Mouse (Mus musculus): ENCODE results near the gene Npas1. TPM values are rescaled to one million over a fixed set of nuclear protein-coding genes. Genes with fewer than 3 reads are reported as not detected.

The Npas1 gene
- polyA plus RNA-seq, 1 experiment from 2014 or later = 0.16 TPM

DNA sequence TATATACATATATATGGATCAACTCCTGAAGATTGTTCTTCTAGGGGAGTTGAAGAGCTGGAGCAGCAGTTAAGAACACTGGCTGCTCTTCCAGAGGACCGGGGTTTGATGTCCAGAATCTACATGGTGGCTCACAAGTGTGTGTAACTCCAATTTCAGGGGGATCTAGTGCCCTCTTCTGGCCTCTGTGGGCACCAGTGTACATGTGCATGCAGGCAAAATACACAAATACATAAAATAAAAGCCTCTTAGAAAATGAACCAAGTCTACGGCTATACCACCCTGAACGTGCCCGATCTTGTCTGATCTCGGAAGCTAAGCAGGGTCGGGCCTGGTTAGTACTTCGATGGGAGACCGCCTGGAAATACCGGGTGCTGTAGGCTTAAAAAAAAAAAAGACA lies 6.0 kb downstream of the Npas1 start:
- H3K4me2 ChIP-seq = no peak overlapping the region
- no peak for ATAC-seq (ENCODE audit: low read depth)
- no peaks in the 10 kb centered on the region for H3K36me3 ChIP-seq
- peaks cover 88% of the 10 kb centered on the region for H3K27me3 ChIP-seq
- no peak for DNase-seq
- peaks cover 21% of the 10 kb centered on the region for H3K4me1 ChIP-seq (replicated peaks)
- WGBS (ENCODE audit: insufficient replicate concordance) = 20% methylated on average over 9 of the region's 9 CpGs
- H3K27ac ChIP-seq = no peak overlapping the region
- H3K9me3 ChIP-seq (replicated peaks) = no peaks in the 10 kb centered on the region
- H3K9ac ChIP-seq = no peak overlapping the region
- no peak overlapping the region for H3K4me3 ChIP-seq (replicated peaks)

DNA sequence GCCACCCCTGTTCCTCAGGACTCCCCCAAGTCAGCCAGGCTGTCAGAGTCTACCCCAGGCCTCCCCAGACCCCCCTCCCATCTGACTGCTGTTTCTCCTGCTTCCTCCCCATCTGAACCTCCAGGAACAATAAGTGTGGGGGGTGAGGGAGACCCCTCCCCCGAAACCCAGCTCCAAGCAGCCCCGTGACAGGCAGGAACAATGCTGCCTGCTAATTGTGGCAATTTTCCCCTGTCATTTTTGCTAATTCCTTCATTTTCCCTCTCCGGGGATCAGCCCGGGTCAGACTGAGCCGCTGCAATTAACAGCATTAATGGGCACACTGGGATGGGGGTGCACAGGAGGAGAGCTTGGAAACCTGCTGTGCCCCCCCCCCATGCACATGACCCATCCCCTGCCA lies 9.4 kb downstream of the Npas1 start:
- Histone ChIP-seq H3K4me2 (no peak overlapping the region), H3K9me3 (replicated peaks) (no peaks in the 10 kb centered on the region), H3K4me3 (replicated peaks) (no peak overlapping the region), H3K27me3 (peaks cover 61% of the 10 kb centered on the region), H3K36me3 (no peaks in the 10 kb centered on the region), H3K4me1 (replicated peaks) (no peaks in the 10 kb centered on the region; the same call in 1 of the 2 replicates), H3K27ac (no peak overlapping the region), H3K9ac (no peak overlapping the region)
- 31% methylated on average over 5 of the region's 5 CpGs for WGBS (ENCODE audit: insufficient replicate concordance)
- ATAC-seq (ENCODE audit: low read depth) (no peak), DNase-seq (no peak)

DNA sequence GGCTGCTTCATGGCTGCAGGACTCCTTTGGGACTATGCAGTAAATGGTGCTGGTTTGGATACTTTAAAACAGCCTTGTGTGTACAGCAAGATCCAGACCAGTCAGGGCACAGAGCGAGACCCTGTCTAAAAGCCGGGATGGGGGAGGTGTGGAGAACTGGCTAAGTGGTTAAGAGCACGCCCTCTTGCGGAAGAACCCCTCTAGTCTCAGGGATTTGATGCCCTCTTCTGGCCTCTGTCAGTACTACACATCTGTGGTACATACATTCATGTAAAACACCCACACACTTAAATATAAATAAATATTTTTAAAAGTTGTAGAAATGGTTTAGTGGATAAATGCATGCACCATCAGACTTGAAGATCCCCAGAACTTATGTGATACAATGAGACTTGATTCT lies 11.0 kb downstream of the Npas1 start:
- peak; percentile 41 for DNase-seq
- no peaks in the 10 kb centered on the region for H3K9me3 ChIP-seq (replicated peaks)
- H3K4me2 ChIP-seq = no peak overlapping the region
- ATAC-seq (ENCODE audit: low read depth) = no peak
- 42% methylated on average over 4 of the region's 4 CpGs for WGBS (ENCODE audit: insufficient replicate concordance)
- H3K27me3 ChIP-seq = peaks cover 55% of the 10 kb centered on the region
- H3K27ac ChIP-seq = no peak overlapping the region
- no peak overlapping the region for H3K4me3 ChIP-seq (replicated peaks)
- H3K9ac ChIP-seq = no peak overlapping the region
- no peaks in the 10 kb centered on the region; the same call in 1 of the 2 replicates for H3K4me1 ChIP-seq (replicated peaks)
- H3K36me3 ChIP-seq = no peaks in the 10 kb centered on the region

DNA sequence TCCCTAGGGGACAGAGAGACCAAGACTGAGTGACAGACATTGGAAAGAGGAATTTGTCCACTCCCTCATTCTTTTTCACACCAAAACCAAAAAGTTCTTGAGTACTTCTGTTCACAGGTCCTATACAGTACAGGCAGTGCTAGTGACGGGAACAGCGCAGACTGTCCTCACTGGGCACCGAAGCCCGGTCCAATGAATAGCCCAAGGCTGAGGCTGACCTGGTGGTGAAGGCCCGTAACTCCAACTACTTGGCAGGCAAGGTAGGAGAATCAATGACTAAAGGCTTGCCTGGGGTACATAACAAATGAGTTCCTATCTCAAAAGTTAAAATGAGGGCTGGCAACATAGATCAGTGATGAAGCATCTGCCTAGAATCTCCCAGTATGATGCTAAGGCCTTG lies 12.0 kb downstream of the Npas1 start:
- ATAC-seq (ENCODE audit: low read depth) (no peak), DNase-seq (no peak)
- H3K9ac ChIP-seq = no peak overlapping the region
- no peak overlapping the region for H3K27ac ChIP-seq
- H3K4me3 ChIP-seq (replicated peaks) = no peak overlapping the region
- H3K27me3 ChIP-seq = peaks cover 55% of the 10 kb centered on the region
- no peaks in the 10 kb centered on the region; the same call in 1 of the 2 replicates for H3K4me1 ChIP-seq (replicated peaks)
- no peaks in the 10 kb centered on the region for H3K36me3 ChIP-seq
- no peaks in the 10 kb centered on the region for H3K9me3 ChIP-seq (replicated peaks)
- H3K4me2 ChIP-seq = no peak overlapping the region
- 81% methylated on average over 5 of the region's 5 CpGs for whole genome bisulfite sequencing (ENCODE audit: insufficient replicate concordance)

DNA sequence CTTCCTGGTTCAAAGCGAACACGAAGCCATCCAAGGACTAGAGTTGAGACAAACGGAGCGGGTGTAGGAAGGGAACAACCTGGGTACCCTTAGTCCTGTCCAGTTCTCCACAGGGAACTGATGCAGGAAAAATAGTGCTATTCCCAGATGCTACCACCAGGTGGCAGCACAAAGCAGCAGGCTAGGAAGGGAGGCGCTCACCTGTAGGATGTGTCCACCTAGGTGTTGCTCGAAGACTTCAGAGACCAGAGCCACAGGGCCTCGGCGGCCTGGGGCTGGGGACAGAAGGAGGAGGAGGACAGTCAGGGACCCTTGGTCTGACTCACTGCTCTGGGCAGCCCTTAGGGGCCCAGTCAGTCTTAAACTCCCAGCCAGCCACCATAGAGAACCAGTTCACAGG lies 12.4 kb downstream of the Npas1 start:
- H3K27me3 ChIP-seq = peaks cover 57% of the 10 kb centered on the region
- H3K9ac ChIP-seq = no peak overlapping the region
- H3K9me3 ChIP-seq (replicated peaks) = no peaks in the 10 kb centered on the region
- 4% methylated on average over 8 of the region's 8 CpGs for WGBS (ENCODE audit: insufficient replicate concordance)
- H3K4me3 ChIP-seq (replicated peaks) = no peak overlapping the region
- DNase-seq (peak; percentile 55), ATAC-seq (ENCODE audit: low read depth) (peak; percentile 18; the same call in 1 of the 2 replicates)
- H3K4me1 ChIP-seq (replicated peaks) = no peaks in the 10 kb centered on the region; the same call in 1 of the 2 replicates
- H3K36me3 ChIP-seq = no peaks in the 10 kb centered on the region
- no peak overlapping the region for H3K27ac ChIP-seq
- no peak overlapping the region for H3K4me2 ChIP-seq

DNA sequence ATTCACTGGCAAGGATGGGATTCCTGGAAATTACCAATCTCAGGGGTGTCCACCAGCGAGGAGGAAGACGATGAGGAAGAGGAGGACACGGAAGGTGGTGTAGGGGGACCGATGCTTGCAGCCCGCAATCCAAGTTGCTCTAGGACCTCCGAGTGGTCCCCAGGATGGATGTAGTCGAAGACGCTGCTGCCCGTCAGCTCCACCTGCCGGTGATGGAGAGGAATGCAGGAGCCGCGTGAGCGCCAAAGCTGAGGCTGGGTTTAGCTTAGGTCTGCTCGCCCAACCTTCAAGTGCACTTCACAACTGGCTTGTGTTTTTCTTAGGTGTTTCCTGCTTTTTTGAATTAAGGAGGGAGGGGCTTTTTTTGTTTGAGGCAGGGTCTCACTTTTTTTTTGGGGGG lies 14.3 kb downstream of the Npas1 start:
- 2% methylated on average over 14 of the region's 14 CpGs for WGBS (ENCODE audit: insufficient replicate concordance)
- no peak overlapping the region for H3K9ac ChIP-seq
- H3K36me3 ChIP-seq = no peaks in the 10 kb centered on the region
- peaks cover 41% of the 10 kb centered on the region for H3K27me3 ChIP-seq
- peak; percentile 65 for DNase-seq
- H3K4me2 ChIP-seq = no peak overlapping the region
- no peak for ATAC-seq (ENCODE audit: low read depth)
- H3K4me3 ChIP-seq (replicated peaks) = no peak overlapping the region
- no peaks in the 10 kb centered on the region; the same call in 1 of the 2 replicates for H3K4me1 ChIP-seq (replicated peaks)
- no peaks in the 10 kb centered on the region for H3K9me3 ChIP-seq (replicated peaks)
- H3K27ac ChIP-seq = no peak overlapping the region

DNA sequence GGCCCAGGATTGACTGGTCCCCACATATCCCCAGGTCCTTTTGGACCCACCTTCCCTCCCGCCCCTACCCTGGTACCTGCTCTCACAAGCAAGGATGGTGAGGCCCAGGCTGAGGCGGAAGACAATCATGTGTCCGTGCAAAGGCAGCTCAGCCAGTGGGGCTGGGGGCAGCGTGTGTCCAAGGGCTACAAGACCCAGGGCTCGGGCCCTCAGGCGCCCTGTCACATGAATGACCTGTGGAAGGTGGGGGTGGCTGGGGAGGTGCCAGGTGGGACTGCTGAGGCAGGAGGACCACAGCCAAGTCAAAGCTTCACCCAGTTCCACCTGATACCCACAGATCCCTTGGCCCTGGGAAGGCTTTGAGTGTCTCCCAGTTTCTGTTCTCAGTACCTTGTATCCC lies 15.8 kb downstream of the Npas1 start:
- 61% methylated on average over 6 of the region's 6 CpGs for WGBS (ENCODE audit: insufficient replicate concordance)
- H3K9me3 ChIP-seq (replicated peaks) = no peaks in the 10 kb centered on the region
- H3K27me3 ChIP-seq = peaks cover 35% of the 10 kb centered on the region
- no peak overlapping the region for H3K27ac ChIP-seq
- DNase-seq = no peak
- H3K4me1 ChIP-seq (replicated peaks) = no peaks in the 10 kb centered on the region
- no peaks in the 10 kb centered on the region for H3K36me3 ChIP-seq
- no peak overlapping the region for H3K4me2 ChIP-seq
- no peak overlapping the region for H3K4me3 ChIP-seq (replicated peaks)
- no peak overlapping the region for H3K9ac ChIP-seq
- no peak for ATAC-seq (ENCODE audit: low read depth)

DNA sequence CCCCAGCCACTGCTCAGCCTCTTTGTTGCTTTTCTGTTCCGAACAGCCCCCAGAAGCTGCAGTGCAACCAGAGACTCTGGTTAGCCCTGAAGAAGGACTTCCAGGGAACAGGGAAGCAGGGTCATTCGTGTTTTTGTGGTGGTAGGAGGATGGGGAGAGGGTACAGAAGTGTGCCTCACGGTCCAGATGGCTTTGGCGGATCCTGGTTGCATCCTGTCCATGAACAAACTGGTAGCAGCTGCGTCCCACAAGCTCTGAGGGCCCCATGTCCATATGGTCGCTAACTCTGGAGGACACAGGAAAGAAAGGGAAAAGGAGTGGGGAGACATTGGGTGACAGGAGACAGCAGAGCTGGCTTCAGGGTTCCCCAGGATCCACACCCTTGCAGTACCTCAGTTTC lies 16.4 kb downstream of the Npas1 start:
- ATAC-seq (ENCODE audit: low read depth) (no peak), DNase-seq (no peak)
- Histone ChIP-seq H3K4me3 (replicated peaks) (no peak overlapping the region), H3K27ac (no peak overlapping the region), H3K4me1 (replicated peaks) (no peaks in the 10 kb centered on the region), H3K36me3 (0 out of 2 replicates have a peak, but pooled peaks cover 3% of the 10 kb centered on the region), H3K27me3 (peaks cover 35% of the 10 kb centered on the region), H3K4me2 (no peak overlapping the region), H3K9me3 (replicated peaks) (no peaks in the 10 kb centered on the region), H3K9ac (no peak overlapping the region)
- WGBS (ENCODE audit: insufficient replicate concordance) = 43% methylated on average over 6 of the region's 6 CpGs

DNA sequence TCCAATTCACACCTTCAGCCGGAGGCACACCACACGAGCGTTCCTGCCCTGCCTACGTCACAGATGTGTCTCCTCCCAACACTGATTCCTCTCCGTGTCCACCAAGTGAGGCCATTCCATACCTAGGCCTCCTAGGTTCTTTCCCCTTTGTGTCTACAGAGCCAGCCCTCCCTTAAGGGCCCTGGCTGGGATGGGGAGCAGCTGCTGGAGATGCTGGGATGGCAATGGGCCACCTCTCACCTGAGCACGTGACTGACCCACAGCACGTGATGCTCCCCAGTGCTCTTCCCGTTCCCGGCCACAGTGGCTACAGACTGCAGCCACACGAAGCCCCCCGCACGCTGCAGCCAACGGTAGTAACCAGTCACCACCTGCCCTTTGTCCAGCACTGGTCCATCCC lies 17.0 kb downstream of the Npas1 start:
- 53% methylated on average over 13 of the region's 13 CpGs for WGBS (ENCODE audit: insufficient replicate concordance)
- ATAC-seq (ENCODE audit: low read depth) = no peak
- Histone ChIP-seq H3K4me3 (replicated peaks) (no peak overlapping the region), H3K9me3 (replicated peaks) (no peaks in the 10 kb centered on the region), H3K27ac (no peak overlapping the region), H3K9ac (no peak overlapping the region), H3K27me3 (peaks cover 35% of the 10 kb centered on the region), H3K36me3 (0 out of 2 replicates have a peak, but pooled peaks cover 6% of the 10 kb centered on the region), H3K4me1 (replicated peaks) (no peaks in the 10 kb centered on the region), H3K4me2 (no peak overlapping the region)
- no peak for DNase-seq

DNA sequence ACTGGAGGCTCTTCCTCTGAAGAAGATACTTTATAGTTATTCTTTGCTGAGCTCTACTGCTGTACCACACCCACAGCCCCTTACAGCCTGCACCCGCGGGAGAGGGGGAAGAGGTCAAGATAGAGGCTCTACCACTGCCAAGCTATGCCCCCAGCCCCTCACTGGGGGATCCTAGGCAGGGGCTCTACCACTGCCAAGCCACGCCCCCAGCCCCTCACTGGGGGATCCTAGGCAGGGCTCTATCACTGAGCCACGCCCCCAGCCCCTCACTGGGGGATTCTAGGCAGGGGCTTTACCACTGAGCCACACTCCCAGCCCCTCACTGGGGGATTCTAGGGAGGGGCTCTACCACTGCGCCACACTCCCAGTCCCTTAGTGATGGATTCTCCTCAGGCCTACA lies 21.2 kb downstream of the Npas1 start:
- DNase-seq (no peak), ATAC-seq (ENCODE audit: low read depth) (no peak)
- Histone ChIP-seq H3K4me2 (no peak overlapping the region), H3K36me3 (peaks cover 12% of the 10 kb centered on the region; the same call in 1 of the 2 replicates), H3K27me3 (peaks cover 15% of the 10 kb centered on the region), H3K4me1 (replicated peaks) (peaks cover 26% of the 10 kb centered on the region), H3K9ac (no peak overlapping the region), H3K9me3 (replicated peaks) (no peaks in the 10 kb centered on the region), H3K4me3 (replicated peaks) (no peak overlapping the region), H3K27ac (no peak overlapping the region)
- WGBS (ENCODE audit: insufficient replicate concordance) = 67% methylated on average over 5 of the region's 5 CpGs

DNA sequence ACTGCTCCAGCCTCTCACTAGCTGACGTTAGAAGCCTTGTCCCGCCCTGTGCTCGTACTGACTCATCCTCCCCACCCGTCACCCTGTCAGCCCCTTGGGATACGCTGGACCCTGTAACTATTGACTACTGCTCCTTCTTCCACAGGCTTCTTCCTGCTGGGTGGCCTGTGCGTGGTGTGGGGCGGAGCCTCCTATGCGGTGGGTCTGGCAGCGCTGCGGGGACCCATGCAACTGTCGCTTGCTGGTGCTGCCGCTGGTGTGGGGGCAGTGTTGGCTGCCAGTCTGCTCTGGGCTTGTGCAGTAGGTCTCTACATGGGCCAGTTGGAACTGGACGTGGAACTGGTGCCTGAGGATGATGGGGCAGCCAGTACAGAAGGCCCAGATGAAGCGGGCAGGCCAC lies 22.5 kb downstream of the Npas1 start:
- Histone ChIP-seq H3K4me1 (replicated peaks) (peaks cover 26% of the 10 kb centered on the region), H3K27me3 (0 out of 2 replicates have a peak, but pooled peaks cover 2% of the 10 kb centered on the region), H3K9ac (no peak overlapping the region), H3K4me3 (replicated peaks) (no peak overlapping the region), H3K27ac (no peak overlapping the region), H3K4me2 (no peak overlapping the region), H3K9me3 (replicated peaks) (no peaks in the 10 kb centered on the region), H3K36me3 (peaks cover 12% of the 10 kb centered on the region; the same call in 1 of the 2 replicates)
- 85% methylated on average over 14 of the region's 14 CpGs for WGBS (ENCODE audit: insufficient replicate concordance)
- DNase-seq (no peak), ATAC-seq (ENCODE audit: low read depth) (no peak)

DNA sequence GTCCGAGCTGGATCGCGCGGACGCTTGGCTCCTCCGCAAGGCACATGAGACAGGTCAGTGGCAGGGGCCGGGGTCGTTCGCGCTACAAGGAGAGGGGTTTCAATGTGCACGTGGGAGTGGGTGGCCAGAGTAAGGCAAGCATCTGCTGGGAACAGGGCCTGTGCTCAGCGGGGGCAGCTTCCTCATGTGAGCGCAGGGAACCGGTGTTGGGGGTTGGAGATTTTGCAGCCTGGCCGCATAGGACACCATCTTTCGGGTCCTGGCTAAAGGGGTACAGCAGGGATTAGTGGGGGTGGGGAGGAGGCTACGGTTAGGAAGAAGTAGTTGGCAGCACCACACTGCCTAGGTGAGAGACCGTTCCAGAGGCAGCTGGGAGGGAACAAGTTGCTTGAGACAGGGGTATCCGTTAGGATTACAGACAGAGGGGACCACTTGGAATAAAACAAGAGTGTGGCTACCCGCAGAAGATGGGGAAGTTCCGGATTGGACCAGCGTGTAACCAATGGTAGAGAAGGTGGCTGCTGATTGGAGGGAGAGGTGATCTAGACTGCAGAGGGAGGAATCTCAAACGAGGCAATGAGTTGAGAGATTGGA lies 24.3 kb downstream of the Npas1 start:
- Histone ChIP-seq H3K4me3 (replicated peaks) (peak overlapping the region; percentile 84), H3K36me3 (peaks cover 12% of the 10 kb centered on the region; the same call in 1 of the 2 replicates), H3K4me1 (replicated peaks) (peaks cover 26% of the 10 kb centered on the region), H3K4me2 (peak overlapping the region; percentile 98), H3K27me3 (no peaks in the 10 kb centered on the region), H3K27ac (peak overlapping the region; percentile 66), H3K9ac (peak overlapping the region; percentile 83), H3K9me3 (replicated peaks) (no peaks in the 10 kb centered on the region)
- ATAC-seq (ENCODE audit: low read depth) = peak; percentile 30
- DNase-seq = peak; percentile 41
- WGBS (ENCODE audit: insufficient replicate concordance) = 1% methylated on average over 23 of the region's 23 CpGs

All from liver, embryonic 13.5 days (tissue).